Mouse (Mus musculus): ENCODE results near the gene Spata1. TPM values are rescaled to one million over a fixed set of nuclear protein-coding genes. Genes with fewer than 3 reads are reported as not detected.

Gene Spata1
- 4.3 and 5.6 TPM in 2 replicates for polyA plus RNA-seq (2015; fragmentation: Nextera tagmentation; extraction: Ambion mirVana)

DNA sequence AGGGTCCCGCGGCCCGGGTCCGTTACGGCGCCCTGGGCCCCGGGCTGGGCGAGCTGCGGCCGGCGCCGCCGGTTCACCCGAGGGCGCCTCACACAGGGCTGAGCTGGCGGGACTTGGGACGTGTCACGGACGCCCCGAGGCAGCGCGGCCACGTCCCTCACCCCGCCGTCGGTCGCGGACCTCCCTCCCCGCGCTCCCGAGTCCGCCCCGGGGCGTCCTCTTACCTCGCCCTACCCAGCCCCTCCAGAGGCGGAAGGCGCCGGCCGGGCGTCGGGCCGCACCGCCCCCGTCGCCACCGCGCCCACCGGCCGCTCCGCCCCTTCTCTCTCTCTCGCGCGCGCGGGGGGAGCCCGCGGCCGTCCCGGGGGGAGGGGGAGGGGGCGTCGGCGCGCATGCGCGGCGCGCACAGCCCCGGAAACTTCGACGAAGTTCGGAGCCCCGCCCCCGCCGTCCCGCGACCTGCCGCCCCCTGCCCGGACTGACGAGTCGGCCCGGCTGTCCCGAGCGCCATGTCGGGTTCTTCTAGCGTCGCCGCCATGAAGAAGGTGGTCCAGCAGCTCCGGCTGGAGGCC, at the start of gene Spata1, which contains the start of gene Gng5:
Gene Spata1 (minus strand): TSS at position 323 of the 572 bp plus-strand sequence.
Gene Gng5 (plus strand): TSS at position 377 of the 572 bp plus-strand sequence.
- ATAC-seq (ENCODE audit: low FRiP score), result peak; percentile 89
- Histone ChIP-seq H3K9me3 (replicated peaks) (no peaks in the 10 kb centered on the region), H3K27ac (replicated peaks) (peak within 1 kb of the TSS; percentile 80), H3K9ac (replicated peaks) (peak within 1 kb of the TSS; percentile 66), H3K4me2 (peak within 1 kb of the TSS; percentile 71), H3K4me1 (peaks cover 11% of the 10 kb centered on the region), H3K27me3 (replicated peaks) (no peaks in the 10 kb centered on the region), H3K4me3 (replicated peaks) (peak within 1 kb of the TSS; percentile 67), H3K36me3 (peaks cover 9% of the 10 kb centered on the region)
- WGBS, result under 1% methylated on average over 78 of the region's 88 CpGs

- H3K4me1 ChIP-seq, result no peaks in the 10 kb centered on the region
These were observed 44.1 kb upstream of the Spata1 start for GRCm38 (mm10) chr3:146543632-146544031.

DNA sequence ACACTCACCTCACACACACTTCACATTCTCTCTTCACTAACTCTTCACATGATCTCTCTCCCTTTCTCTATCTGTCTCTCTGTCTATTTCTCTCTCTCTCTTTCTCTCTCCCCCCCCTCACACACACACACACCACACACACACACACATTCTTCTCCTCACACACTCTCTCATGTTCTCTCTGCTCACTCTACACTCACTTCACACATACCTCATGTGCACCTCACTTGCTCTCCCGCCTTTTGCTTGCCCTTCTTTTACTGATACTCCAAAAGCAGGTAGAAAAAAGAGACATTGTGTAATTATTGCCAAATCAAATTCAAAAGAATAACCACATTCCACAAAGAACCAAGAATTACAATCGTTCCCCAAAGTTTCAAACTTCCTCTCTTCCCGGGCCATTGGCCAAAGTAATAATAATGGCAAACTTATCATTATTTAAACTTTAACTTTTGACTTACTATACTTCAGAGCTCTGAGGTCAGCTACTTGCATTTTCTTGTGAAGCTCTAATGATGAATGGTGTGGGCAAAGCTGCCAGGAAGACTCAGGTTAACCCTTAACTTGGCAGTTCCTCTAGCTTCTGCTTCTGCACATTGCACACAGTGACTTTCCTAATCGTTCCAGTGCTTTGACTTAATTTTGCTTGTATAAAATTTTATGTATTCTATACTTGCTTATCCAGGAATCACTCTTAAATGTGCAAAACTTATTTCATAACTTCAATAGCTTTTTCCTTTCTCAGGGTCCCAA, 41.1 kb upstream of the Spata1 start:
- ATAC-seq (ENCODE audit: low FRiP score), result no peak

More at GRCm38 (mm10) chr3:146543632-146544031, 44.1 kb upstream of the Spata1 start:
- 17% methylated on average over 1 of the region's 1 CpGs for WGBS
- Histone ChIP-seq H3K27me3 (replicated peaks) (no peaks in the 10 kb centered on the region), H3K4me3 (replicated peaks) (no peak overlapping the region), H3K9me3 (replicated peaks) (no peaks in the 10 kb centered on the region), H3K4me2 (no peak overlapping the region), H3K9ac (replicated peaks) (no peak overlapping the region), H3K27ac (replicated peaks) (no peak overlapping the region), H3K36me3 (no peaks in the 10 kb centered on the region)
- no peak for ATAC-seq (ENCODE audit: low FRiP score)

DNA sequence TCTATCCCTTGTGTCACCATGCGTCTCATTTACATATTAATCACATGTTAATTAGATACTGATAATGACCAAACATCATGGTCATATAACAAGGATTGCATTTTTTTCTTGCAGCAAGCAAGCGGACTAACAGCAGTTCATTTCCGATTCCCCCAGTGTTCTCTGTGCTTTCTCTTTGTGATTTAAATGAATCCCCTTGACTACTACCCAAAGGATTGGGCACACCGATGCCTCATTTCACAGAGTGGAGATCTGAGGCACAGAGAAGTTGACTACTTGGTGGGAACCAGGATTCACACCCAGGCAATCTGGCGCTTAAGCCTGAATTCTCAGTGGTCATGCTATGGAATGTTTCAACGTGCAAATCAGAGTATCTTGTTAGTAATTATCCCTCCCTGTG, 35.4 kb upstream of the Spata1 start:
- WGBS, result 63% methylated on average over 6 of the region's 6 CpGs
- H3K4me2 ChIP-seq, result no peak overlapping the region
- ATAC-seq (ENCODE audit: low FRiP score), result no peak
- no peaks in the 10 kb centered on the region for H3K9me3 ChIP-seq (replicated peaks)
- H3K9ac ChIP-seq (replicated peaks), result no peak overlapping the region
- H3K27me3 ChIP-seq (replicated peaks), result no peaks in the 10 kb centered on the region
- no peaks in the 10 kb centered on the region for H3K4me1 ChIP-seq
- H3K4me3 ChIP-seq (replicated peaks), result no peak overlapping the region
- H3K36me3 ChIP-seq, result no peaks in the 10 kb centered on the region
- H3K27ac ChIP-seq (replicated peaks), result no peak overlapping the region

More for the DNA sequence above, 41.1 kb upstream of the Spata1 start:
- H3K36me3 ChIP-seq, result no peaks in the 10 kb centered on the region
- H3K27me3 ChIP-seq (replicated peaks), result no peaks in the 10 kb centered on the region
- H3K9ac ChIP-seq (replicated peaks), result no peak overlapping the region
- no peaks in the 10 kb centered on the region for H3K9me3 ChIP-seq (replicated peaks)
- no peak overlapping the region for H3K4me3 ChIP-seq (replicated peaks)
- H3K27ac ChIP-seq (replicated peaks), result no peak overlapping the region
- WGBS, result 89% methylated on average over 4 of the region's 4 CpGs
- H3K4me2 ChIP-seq, result no peak overlapping the region
- no peaks in the 10 kb centered on the region for H3K4me1 ChIP-seq

- Histone ChIP-seq H3K4me3 (replicated peaks) (no peak overlapping the region), H3K4me2 (no peak overlapping the region), H3K9ac (replicated peaks) (no peak overlapping the region), H3K27me3 (replicated peaks) (no peaks in the 10 kb centered on the region; the same call in 1 of the 2 replicates), H3K27ac (replicated peaks) (no peak overlapping the region), H3K4me1 (no peaks in the 10 kb centered on the region), H3K9me3 (replicated peaks) (no peaks in the 10 kb centered on the region), H3K36me3 (no peaks in the 10 kb centered on the region)
- no peak for ATAC-seq (ENCODE audit: low FRiP score)
- 54% methylated on average over 2 of the region's 2 CpGs for WGBS
These were observed 28.8 kb upstream of the Spata1 start for GRCm38 (mm10) chr3:146528335-146528734.

DNA sequence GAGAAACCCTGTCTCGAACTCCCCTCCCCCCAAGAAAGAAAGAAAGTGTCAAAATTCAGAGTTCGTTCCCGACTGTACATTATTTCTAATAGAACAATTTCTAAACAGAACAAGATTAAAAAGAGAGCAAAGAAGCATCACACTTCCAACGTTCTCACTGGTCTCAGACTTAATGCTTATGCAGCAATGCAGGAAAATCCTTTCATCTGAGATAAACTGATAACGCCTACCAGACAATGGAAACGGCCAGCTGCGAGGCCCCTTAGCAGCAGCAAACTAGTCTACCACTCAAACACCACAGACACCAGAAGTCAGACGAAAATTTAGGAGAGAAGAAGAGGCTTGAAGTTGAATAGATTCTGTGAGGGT, 22.1 kb upstream of the Spata1 start:
- Histone ChIP-seq H3K27ac (replicated peaks) (peak overlapping the region; percentile 99), H3K4me2 (peak overlapping the region; percentile 72), H3K4me3 (replicated peaks) (peak overlapping the region; percentile 91), H3K9ac (replicated peaks) (no peak overlapping the region), H3K36me3 (peaks cover 16% of the 10 kb centered on the region), H3K9me3 (replicated peaks) (no peaks in the 10 kb centered on the region), H3K4me1 (peaks cover 12% of the 10 kb centered on the region), H3K27me3 (replicated peaks) (no peaks in the 10 kb centered on the region; the same call in 1 of the 2 replicates)
- WGBS, result 13% methylated on average over 8 of the region's 8 CpGs
- no peak for ATAC-seq (ENCODE audit: low FRiP score)

- H3K4me3 ChIP-seq (replicated peaks), result peak within 1 kb of the TSS; percentile 91
- H3K27ac ChIP-seq (replicated peaks), result peak within 1 kb of the TSS; percentile 99
- peak within 1 kb of the TSS; percentile 86 for H3K9ac ChIP-seq (replicated peaks)
- H3K27me3 ChIP-seq (replicated peaks), result no peaks in the 10 kb centered on the region; the same call in 1 of the 2 replicates
- WGBS, result under 1% methylated on average over 57 of the region's 82 CpGs
- H3K4me2 ChIP-seq, result peak within 1 kb of the TSS; percentile 72
- H3K4me1 ChIP-seq, result peaks cover 12% of the 10 kb centered on the region
- H3K36me3 ChIP-seq, result peaks cover 16% of the 10 kb centered on the region
- ATAC-seq (ENCODE audit: low FRiP score), result peak; percentile 95
- H3K9me3 ChIP-seq (replicated peaks), result no peaks in the 10 kb centered on the region
These were observed 21.5 kb upstream of the Spata1 start, which contains the start of gene Rpf1 for GRCm38 (mm10) chr3:146520798-146521651. Rpf1 (minus strand) TSS chr3:146521429.

GRCm38 (mm10) chr3:146520226-146520797, 20.8 kb upstream of the Spata1 start:
- Histone ChIP-seq H3K4me2 (peak overlapping the region; percentile 72), H3K27ac (replicated peaks) (peak overlapping the region; percentile 99), H3K4me1 (peaks cover 12% of the 10 kb centered on the region), H3K9me3 (replicated peaks) (no peaks in the 10 kb centered on the region), H3K36me3 (peaks cover 16% of the 10 kb centered on the region), H3K9ac (replicated peaks) (peak overlapping the region; percentile 86), H3K27me3 (replicated peaks) (no peaks in the 10 kb centered on the region; the same call in 1 of the 2 replicates), H3K4me3 (replicated peaks) (peak overlapping the region; percentile 91)
- peak; percentile 42 for ATAC-seq (ENCODE audit: low FRiP score)
- WGBS, result 39% methylated on average over 5 of the region's 5 CpGs

DNA sequence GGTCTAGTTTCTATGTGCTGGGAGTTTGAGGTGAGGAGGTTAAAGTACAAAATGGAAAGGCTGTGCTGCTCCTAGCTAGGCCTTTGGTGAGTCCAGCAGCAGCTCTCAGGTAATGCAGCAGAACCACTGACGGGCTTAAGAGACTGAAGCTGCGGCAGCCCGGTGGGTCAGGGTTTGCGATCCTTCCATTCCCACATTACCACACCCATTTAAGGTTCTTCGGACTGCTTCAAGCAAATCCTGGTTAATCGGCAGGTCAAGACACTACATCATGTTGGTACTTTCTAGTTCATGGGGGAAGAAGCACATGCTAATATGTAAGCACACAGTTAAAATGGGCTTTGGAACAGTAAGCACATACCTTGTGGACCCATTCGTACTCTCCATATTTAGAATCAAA, 7.2 kb upstream of the Spata1 start:
- H3K4me3 ChIP-seq (replicated peaks), result no peak overlapping the region
- peaks cover 58% of the 10 kb centered on the region for H3K36me3 ChIP-seq
- H3K27me3 ChIP-seq (replicated peaks), result no peaks in the 10 kb centered on the region
- no peaks in the 10 kb centered on the region; the same call in 1 of the 2 replicates for H3K4me1 ChIP-seq
- no peak overlapping the region for H3K4me2 ChIP-seq
- H3K9me3 ChIP-seq (replicated peaks), result no peaks in the 10 kb centered on the region
- 94% methylated on average over 7 of the region's 7 CpGs for WGBS
- no peak overlapping the region for H3K9ac ChIP-seq (replicated peaks)
- no peak for ATAC-seq (ENCODE audit: low FRiP score)
- no peak overlapping the region for H3K27ac ChIP-seq (replicated peaks)

- WGBS, result 62% methylated on average over 5 of the region's 5 CpGs
- peak overlapping the region; percentile 71 for H3K4me2 ChIP-seq
- H3K9me3 ChIP-seq (replicated peaks), result no peaks in the 10 kb centered on the region
- peak overlapping the region; percentile 67 for H3K4me3 ChIP-seq (replicated peaks)
- no peak overlapping the region for H3K27ac ChIP-seq (replicated peaks)
- H3K36me3 ChIP-seq, result peaks cover 22% of the 10 kb centered on the region
- H3K9ac ChIP-seq (replicated peaks), result no peak overlapping the region
- no peaks in the 10 kb centered on the region for H3K27me3 ChIP-seq (replicated peaks)
- peaks cover 11% of the 10 kb centered on the region for H3K4me1 ChIP-seq
- no peak for ATAC-seq (ENCODE audit: low FRiP score)
These were observed 2.1 kb upstream of the Spata1 start for GRCm38 (mm10) chr3:146501601-146502123.

DNA sequence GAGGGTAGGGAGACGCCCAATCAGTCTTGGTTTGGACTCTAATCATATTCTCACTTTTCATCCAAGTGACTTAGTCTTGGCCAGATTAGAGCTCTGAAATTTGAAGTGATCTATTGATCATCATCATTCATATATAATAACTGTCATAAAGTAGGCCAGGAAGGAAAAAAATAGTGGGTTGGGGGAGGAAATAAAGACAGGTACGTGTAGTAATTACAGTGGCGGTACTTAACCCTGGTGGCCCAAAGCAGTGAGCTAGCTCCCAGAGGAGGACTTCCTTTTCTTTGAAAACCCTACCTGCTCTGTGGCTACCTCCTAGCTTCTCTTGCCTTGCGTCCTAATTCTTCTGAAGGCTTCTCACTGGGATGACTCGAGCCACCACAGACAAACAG, 1.3 kb upstream of the Spata1 start:
- H3K27ac ChIP-seq (replicated peaks), result peak overlapping the region; percentile 80
- 10% methylated on average over 5 of the region's 5 CpGs for WGBS

More for the DNA sequence above, 1.3 kb upstream of the Spata1 start:
- Histone ChIP-seq H3K9ac (replicated peaks) (peak overlapping the region; percentile 66), H3K36me3 (peaks cover 16% of the 10 kb centered on the region), H3K27me3 (replicated peaks) (no peaks in the 10 kb centered on the region), H3K4me2 (peak overlapping the region; percentile 71), H3K4me1 (peaks cover 11% of the 10 kb centered on the region), H3K4me3 (replicated peaks) (peak overlapping the region; percentile 67), H3K9me3 (replicated peaks) (no peaks in the 10 kb centered on the region)
- ATAC-seq (ENCODE audit: low FRiP score), result no peak
